Mouse (Mus musculus) left cerebral cortex, postnatal 14 days (tissue): Measurements from ENCODE around the gene Shc3. TPM values are rescaled to one million over a fixed set of nuclear protein-coding genes. Genes with fewer than 3 reads are reported as not detected.

ENCODE experiments used
- DNase-seq, 2 experiments: peaks; one replicate each; pipeline ENCODE4 v3.0.0; 2021 to 2022; ENCODE audit warnings: low spot score in 2 of 2, mixed read lengths in 1 of 2
- intact Hi-C: fragments of 180-260 bp; cut with DNase I; formaldehyde crosslinking; loops from one replicate; pipeline ENCODE4 v1.15.1; 2025
- total RNA-seq, 2 experiments: library from RNA; stranded (reverse); gene quantifications; 2 replicates each; pipeline ENCODE4 v1.2.3; 2021

The Shc3 gene
- total RNA-seq, 2 experiments from 2014 or later: 218 to 226 TPM

GRCm38 (mm10) chr13:51405731-51406320 lies 163.4 kb downstream of the Shc3 start:
- DNase-seq: no peak
- intact Hi-C loops: no loop called here

GRCm38 (mm10) chr13:51404566-51404965 lies 164.7 kb downstream of the Shc3 start:
- intact Hi-C loops: loop anchor here (5.0 kb wide), 1 partner anchor 117 kb away; no protein-coding TSS in a partner anchor
- DNase-seq: peak in 1 of 2 experiments; percentile 51

GRCm38 (mm10) chr13:51400736-51401501 lies 168.3 kb downstream of the Shc3 start:
- intact Hi-C loops: loop anchor here (5.0 kb wide), 1 partner anchor 114 kb away; no protein-coding TSS in a partner anchor

GRCm38 (mm10) chr13:51400186-51400719 lies 169.0 kb downstream of the Shc3 start:
- peak in 1 of 2 experiments; percentile 44 for DNase-seq
- intact Hi-C loops: loop anchor here (5.0 kb wide), 1 partner anchor 113 kb away; no protein-coding TSS in a partner anchor

More at GRCm38 (mm10) chr13:51400736-51401501, 168.3 kb downstream of the Shc3 start:
- no peak for DNase-seq

- no peak for DNase-seq
Observed at GRCm38 (mm10) chr13:51399562-51399961, 169.7 kb downstream of the Shc3 start.

GRCm38 (mm10) chr13:51397861-51398260 lies 171.4 kb downstream of the Shc3 start:
- no peak for DNase-seq
- intact Hi-C loops: no loop called here

More at GRCm38 (mm10) chr13:51399562-51399961, 169.7 kb downstream of the Shc3 start:
- intact Hi-C loops: no loop called here

- intact Hi-C loops: no loop called here
- DNase-seq: no peak
Observed at GRCm38 (mm10) chr13:51392256-51392655, 177.0 kb downstream of the Shc3 start.

- intact Hi-C loops: no loop called here
- DNase-seq: no peak
Observed at GRCm38 (mm10) chr13:51391359-51391916, 177.8 kb downstream of the Shc3 start.

GRCm38 (mm10) chr13:51390398-51390797 lies 178.8 kb downstream of the Shc3 start:
- no peak for DNase-seq
- intact Hi-C loops: no loop called here

- DNase-seq: no peak
- intact Hi-C loops: no loop called here
Observed at GRCm38 (mm10) chr13:51387908-51388307, 181.3 kb downstream of the Shc3 start.

GRCm38 (mm10) chr13:51384899-51385298 lies 184.3 kb downstream of the Shc3 start:
- DNase-seq: no peak
- intact Hi-C loops: no loop called here

GRCm38 (mm10) chr13:51381498-51381897 lies 187.7 kb downstream of the Shc3 start:
- no peak for DNase-seq
- intact Hi-C loops: no loop called here

Other genes with a start within 250 kb of the Shc3 start
- 1 to 10 TPM; 8.5 to 8.6 TPM for gene S1pr3, start 160.8 kb downstream of the Shc3 start, total RNA-seq
- 1 to 10 TPM; 2.4 to 3.6 TPM for gene Cks2, start 75.8 kb upstream of the Shc3 start, total RNA-seq
- gene Secisbp2, start 82.3 kb upstream of the Shc3 start, total RNA-seq: 10 to 100 TPM; 16.0 to 16.9 TPM
- gene Sema4d, start 224.3 kb upstream of the Shc3 start, total RNA-seq: 100 to 1,000 TPM in 1 of 2 experiments, 10 to 100 TPM in 1; 93.1 to 112 TPM